Mouse (Mus musculus) ES-Bruce4 (cell line): Measurements from ENCODE around the gene Gm10720.
"Not testable (repeated sequence)": the region's sequence is repeated elsewhere in the genome, so short reads cannot be mapped to it uniquely, and the experiment has no call there.

ENCODE experiments used
- CTCF ChIP-seq: IDR thresholded peaks from one replicate; pipeline ENCODE4 v1.8.1; 2011; ENCODE audit warnings: low read depth, low read length
- POLR2A ChIP-seq: IDR thresholded peaks from one replicate; pipeline ENCODE4 v1.8.1; 2011; ENCODE audit warnings: low read length; ENCODE audit not compliant: insufficient read depth

DNA sequence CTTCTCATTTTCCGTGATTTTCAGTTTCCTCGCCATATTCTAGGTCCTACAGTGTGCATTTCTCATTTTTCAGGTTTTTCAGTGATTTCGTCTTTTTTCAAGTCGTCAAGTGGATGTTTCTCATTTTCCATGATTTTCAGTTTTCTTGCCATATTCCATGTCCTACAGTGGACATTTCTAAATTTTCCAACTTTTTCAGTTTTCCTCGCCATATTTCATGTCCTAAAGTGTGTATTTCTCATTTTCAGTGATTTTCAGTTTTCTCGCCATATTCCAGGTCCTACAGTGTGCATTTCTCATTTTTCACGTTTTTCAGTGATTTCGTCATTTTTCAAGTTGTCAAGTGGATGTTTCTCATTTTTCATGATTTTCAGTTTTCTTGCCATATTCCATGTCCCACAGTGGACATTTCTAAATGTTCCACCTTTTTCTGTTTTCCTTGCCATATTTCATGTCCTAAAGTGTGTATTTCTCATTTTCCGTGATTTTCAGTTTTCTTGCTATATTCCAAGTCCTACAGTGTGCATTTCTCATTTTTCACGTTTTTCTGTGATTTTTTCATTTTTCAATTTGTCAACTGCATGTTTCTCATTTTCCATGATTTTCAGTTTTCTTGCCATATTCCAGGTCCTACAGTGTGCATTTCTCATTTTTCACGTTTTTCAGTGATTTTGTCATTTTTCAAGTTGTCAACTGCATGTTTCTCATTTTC is 13.3 kb upstream of the Gm10720 start:
- not testable (repeated sequence) for TF ChIP-seq POLR2A, CTCF
